In the genomic region with DNA sequence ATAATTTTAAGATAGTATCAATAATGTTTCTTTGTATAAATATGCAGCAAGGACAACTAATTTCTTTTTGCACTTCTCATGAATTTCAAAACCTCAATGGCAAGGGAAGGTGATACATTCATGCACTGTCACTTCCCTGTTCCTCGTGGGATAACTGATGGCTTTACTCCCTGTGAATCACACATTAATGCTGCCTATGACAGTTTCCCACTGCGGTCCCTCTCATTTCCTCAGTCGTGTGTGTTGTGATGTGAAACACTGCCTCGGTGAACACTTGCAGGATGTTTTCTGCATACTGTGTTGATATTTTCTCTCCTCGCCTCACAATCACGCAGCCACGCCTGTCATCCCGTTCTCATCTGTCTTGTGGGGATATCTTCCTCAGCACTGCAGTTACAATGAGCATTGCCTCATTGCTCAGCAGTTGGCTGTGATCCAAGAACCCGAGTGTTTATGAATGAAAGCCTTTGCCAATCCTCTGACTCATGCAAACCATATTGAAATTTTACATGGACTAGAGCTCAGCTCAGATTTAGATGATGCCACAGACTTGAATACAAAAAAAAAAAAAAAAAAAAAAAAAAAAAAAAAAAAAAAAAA, we compare ENCODE assay signal across 7 mouse cellular contexts.
DNase-seq lines count a peak whose midpoint lies in the region; ATAC-seq lines count a peak whose summit lies in the region.

No protein-coding gene starts in this region.

- no peaks in the 10 kb centered on the region for H3K4me1 ChIP-seq in midbrain, embryonic 11.5 days (ENCODE audit: control insufficient read depth, insufficient read depth, low read length)
- H3K4me1 ChIP-seq in midbrain, embryonic 10.5 days: peaks cover 6% of the 10 kb centered on the region

- H3K27me3 ChIP-seq in midbrain, embryonic 11.5 days (ENCODE audit: control insufficient read depth, insufficient read depth, low read length): no peaks in the 10 kb centered on the region
- no peaks in the 10 kb centered on the region for H3K27me3 ChIP-seq in midbrain, embryonic 10.5 days (ENCODE audit: low read depth, poor library complexity, severe bottlenecking)

- H3K36me3 ChIP-seq in midbrain, embryonic 11.5 days (ENCODE audit: control insufficient read depth, insufficient read depth, low read length): no peaks in the 10 kb centered on the region
- no peaks in the 10 kb centered on the region for H3K36me3 ChIP-seq in midbrain, embryonic 10.5 days

- H3K4me3 ChIP-seq in midbrain, embryonic 11.5 days (ENCODE audit: low read depth, low read length): no peak overlapping the region
- H3K4me3 ChIP-seq in midbrain, embryonic 10.5 days: no peak overlapping the region

- intact Hi-C loops in heart, postnatal 10 days (cut with DNase I): no loop called here
- intact Hi-C loops in left cerebral cortex, postnatal 25 days (cut with DNase I): no loop called here

- H3K9ac ChIP-seq in midbrain, embryonic 11.5 days (ENCODE audit: low read length): no peak overlapping the region

- no peak for DNase-seq in midbrain, embryonic 11.5 days (ENCODE audit: low spot score, missing footprints)
- no peak for DNase-seq in midbrain, embryonic 10.5 days (ENCODE audit: low spot score)
- peak; percentile 8 for DNase-seq in cerebellum, adult 8-10 months
- peak; percentile 5 to 8 for DNase-seq in heart, postnatal 10 days
- peak; percentile 81 to 92 for DNase-seq in left cerebral cortex, postnatal 25 days (ENCODE audit: low spot score in 2 of 2)
- DNase-seq in right cerebral cortex, postnatal 14 days: peak; percentile 71

- WGBS in midbrain, embryonic 11.5 days: 77% methylated on average over 9 of the region's 9 CpGs
- 85% methylated on average over 9 of the region's 9 CpGs for WGBS in midbrain, embryonic 10.5 days

- H3K27ac ChIP-seq in midbrain, embryonic 11.5 days (ENCODE audit: low read depth, low read length): no peak overlapping the region
- no peak overlapping the region for H3K27ac ChIP-seq in midbrain, embryonic 10.5 days (replicated peaks)

- no peak overlapping the region for H3K4me2 ChIP-seq in midbrain, embryonic 11.5 days

- peak; percentile 68 for ATAC-seq in midbrain, embryonic 11.5 days (ENCODE audit: low FRiP score)
- ATAC-seq in inflammation-experienced regulatory T-cells, adult 6 months: no peak

- no peaks in the 10 kb centered on the region for H3K9me3 ChIP-seq in midbrain, embryonic 11.5 days (ENCODE audit: control insufficient read depth, low read length)
- H3K9me3 ChIP-seq in midbrain, embryonic 10.5 days (replicated peaks): no peaks in the 10 kb centered on the region

Comparison
In these comparisons a context has a peak if more than half of its experiments do, and no peak if none do; other contexts are left out.
1. DNase-seq: peak in cerebellum, adult 8-10 months (single experiment), heart, postnatal 10 days (2 of 2), left cerebral cortex, postnatal 25 days (2 of 2) and right cerebral cortex, postnatal 14 days (single experiment); none in midbrain, embryonic 11.5 days (single experiment) and midbrain, embryonic 10.5 days (single experiment).